Mouse (Mus musculus) MEL (cell line): ENCODE measurements at regions not wholly inside any gene's neighbourhood (a gene's known extent, or its start where the extent isn't known, plus 50 kb on each side); places are given as distances from the start of the nearest gene placed in this dataset.

Experiments
- CTCF ChIP-seq, 3 experiments: IDR thresholded peaks in 2 of 3; conservative IDR thresholded peaks in 1 of 3; 2 replicates each; pipeline ENCODE4 v1.5.1; 2011 to 2012; ENCODE audit warnings: low read length in 3 of 3, low read depth in 2 of 3, mild to moderate bottlenecking in 2 of 3, improper control_type of control experiment in 1 of 3, inconsistent platforms in 1 of 3, mixed read lengths in 1 of 3, moderate library complexity in 1 of 3; ENCODE audit not compliant: control insufficient read depth in 1 of 3, insufficient read depth in 1 of 3, poor library complexity in 1 of 3, severe bottlenecking in 1 of 3
- E2F4 ChIP-seq: IDR thresholded peaks from 2 replicates; pipeline ENCODE4 v1.6.1; 2011; ENCODE audit warnings: low read depth, low read length, improper control_type of control experiment, borderline replicate concordance
- EP300 ChIP-seq, 2 experiments: IDR thresholded peaks; 2 replicates each; pipeline ENCODE4 v1.6.1; 2011; ENCODE audit warnings: improper control_type of control experiment in 2 of 2, low read length in 2 of 2, low read depth in 1 of 2, mild to moderate bottlenecking in 1 of 2
- ETS1 ChIP-seq: IDR thresholded peaks from 2 replicates; pipeline ENCODE4 v1.6.1; 2012; ENCODE audit warnings: low read depth, mild to moderate bottlenecking, inconsistent platforms, low read length, improper control_type of control experiment, moderate library complexity
- MAFK ChIP-seq: IDR thresholded peaks from 2 replicates; pipeline ENCODE4 v1.6.1; 2011; ENCODE audit warnings: low read depth, mild to moderate bottlenecking, low read length, improper control_type of control experiment, borderline replicate concordance
- POLR2A ChIP-seq, 2 experiments: IDR thresholded peaks; 2 replicates each; pipeline ENCODE4 v1.6.1; 2011 to 2012; ENCODE audit warnings: low read length in 2 of 2, mild to moderate bottlenecking in 2 of 2, control low read depth in 1 of 2, improper control_type of control experiment in 1 of 2, low read depth in 1 of 2, moderate library complexity in 1 of 2; ENCODE audit not compliant: control insufficient read depth in 1 of 2, insufficient read depth in 1 of 2, poor library complexity in 1 of 2
- TCF12 ChIP-seq: IDR thresholded peaks from 2 replicates; pipeline ENCODE4 v1.6.1; 2014; ENCODE audit warnings: low read depth, mild to moderate bottlenecking, inconsistent platforms, low read length, improper control_type of control experiment, moderate library complexity

DNA sequence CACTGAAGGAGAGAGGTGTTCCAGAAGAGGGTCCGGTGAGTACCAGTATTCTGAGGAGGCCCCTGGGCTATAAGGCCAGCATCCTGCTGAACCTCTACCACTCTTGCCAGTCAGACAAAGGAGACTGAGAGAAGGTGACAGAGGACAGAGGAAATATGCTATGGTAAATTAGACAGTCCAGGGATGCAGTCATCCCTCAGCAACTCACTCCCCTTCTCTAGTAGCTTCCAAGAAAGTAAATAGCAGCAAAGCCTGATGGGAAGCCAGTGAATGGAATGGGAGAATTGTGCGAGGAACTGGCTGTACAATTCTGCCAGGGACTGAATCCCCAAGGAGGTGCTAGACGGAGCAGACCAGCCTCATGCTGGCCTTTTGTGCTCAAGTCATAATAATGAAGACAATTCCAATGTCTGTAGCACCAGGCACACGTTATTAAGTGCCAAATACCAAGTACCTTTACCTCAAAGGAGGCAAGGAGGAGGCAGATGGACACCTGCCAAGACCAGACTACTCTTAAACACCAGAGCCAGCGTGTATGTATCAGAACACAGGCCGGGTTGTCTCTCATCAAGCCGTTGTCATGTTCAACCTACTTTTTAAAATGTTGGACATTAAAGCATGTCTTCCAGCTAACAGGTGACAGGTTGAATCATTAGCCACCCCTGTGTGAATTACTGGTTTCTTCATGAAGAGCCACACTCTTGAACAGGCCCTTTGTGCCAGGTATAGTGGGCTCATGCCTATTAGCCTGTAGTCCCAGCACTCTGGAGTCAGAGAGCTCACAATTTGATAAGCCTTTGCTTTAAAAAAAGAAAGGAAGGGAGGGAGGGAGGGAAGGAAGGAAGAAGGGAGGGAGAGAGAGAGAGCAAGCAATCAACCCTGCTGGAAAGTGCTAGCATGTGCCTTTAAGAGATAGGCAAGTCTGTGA is 74.4 kb upstream of the Frmd6 start:
- no peak for TF ChIP-seq TCF12
- no peak for TF ChIP-seq E2F4
- TF ChIP-seq POLR2A (IDR thresholded peaks at IDR 0.05; ENCODE audit: control insufficient read depth in 1 of 2, insufficient read depth in 1 of 2, low read depth in 1 of 2, low read length in 2 of 2, poor library complexity in 1 of 2) = no peak
- TF ChIP-seq EP300 (IDR thresholded peaks at IDR 0.05; ENCODE audit: low read depth in 1 of 2, low read length in 2 of 2) = no peak
- no peak for TF ChIP-seq ETS1
- TF ChIP-seq MAFK = no peak
- TF ChIP-seq CTCF (IDR thresholded peaks at IDR 0.05 in 2 of 3, conservative IDR thresholded peaks at IDR 0.05 in 1 of 3; ENCODE audit: control insufficient read depth in 1 of 3, insufficient read depth in 1 of 3, low read depth in 2 of 3, low read length in 3 of 3, poor library complexity in 1 of 3, severe bottlenecking in 1 of 3) = no peak
